Mouse (Mus musculus) lung, postnatal 0 days (tissue): Measurements from ENCODE around the gene Tnrc18. TPM values are rescaled to one million over a fixed set of nuclear protein-coding genes. Genes with fewer than 3 reads are reported as not detected.

Experiments used
- ATAC-seq: fragments of 200-750 bp; cut with Nextera tagmentation; 2 replicates; pipeline ENCODE4 v1.8.0; 2017; ENCODE audit warnings: moderate library complexity
- DNase-seq: peaks from one replicate; pipeline ENCODE4 v3.0.0-alpha.2; 2016; ENCODE audit warnings: low spot score
- H3K27ac ChIP-seq: fragments of 300-500 bp; sonication (generic); 2 replicates; pipeline ENCODE4 v1.5.1; 2014; ENCODE audit warnings: antibody characterized with exemption, mild to moderate bottlenecking, low read length, mixed read lengths
- H3K27me3 ChIP-seq: fragments of 300-500 bp; sonication (generic); replicated peaks from 2 replicates; pipeline ENCODE4 v1.6.1; 2014; ENCODE audit warnings: low read length, mixed read lengths; ENCODE audit not compliant: insufficient read depth
- H3K36me3 ChIP-seq: fragments of 300-500 bp; sonication (generic); 2 replicates; pipeline ENCODE4 v1.6.1; 2014; ENCODE audit warnings: low read length, mixed read lengths; ENCODE audit not compliant: insufficient read depth
- H3K4me1 ChIP-seq: fragments of 300-500 bp; sonication (generic); 2 replicates; pipeline ENCODE4 v1.6.1; 2014; ENCODE audit warnings: antibody characterized with exemption, low read depth, low read length, mixed read lengths; ENCODE audit not compliant: insufficient read depth
- H3K4me2 ChIP-seq: fragments of 300-500 bp; sonication (generic); replicated peaks from 2 replicates; pipeline ENCODE4 v1.6.1; 2014; ENCODE audit warnings: low read depth, mild to moderate bottlenecking, low read length, moderate library complexity, mixed read lengths
- H3K4me3 ChIP-seq: fragments of 300-500 bp; sonication (generic); 2 replicates; pipeline ENCODE4 v1.5.1; 2014; ENCODE audit warnings: low read depth, low read length
- H3K9ac ChIP-seq: fragments of 300-500 bp; sonication (generic); replicated peaks from 2 replicates; pipeline ENCODE4 v1.6.1; 2014; ENCODE audit warnings: low read depth, mild to moderate bottlenecking
- H3K9me3 ChIP-seq: fragments of 300-500 bp; sonication (generic); 2 replicates; pipeline ENCODE4 v1.6.1; 2016; ENCODE audit warnings: low read length, mixed read lengths
- CTCF ChIP-seq: IDR thresholded peaks from 2 replicates; pipeline ENCODE4 v1.5.1; 2016; ENCODE audit warnings: antibody characterized with exemption, mild to moderate bottlenecking
- EP300 ChIP-seq: IDR thresholded peaks from 2 replicates; pipeline ENCODE4 v1.6.1; 2016; ENCODE audit warnings: antibody characterized with exemption, mild to moderate bottlenecking, control low read depth
- WGBS: fragments of 180-500 bp; shearing (Covaris S2); extraction: QIAGEN DNeasy Blood & Tissue Kit; methylation state at CpG from one replicate; pipeline ENCODE4 v1.1.7; 2014; 5-methylcytosine and 5-hydroxymethylcytosine counted together
- polyA plus RNA-seq: library from polyadenylated mRNA; unstranded; fragments of >200 nt; fragmentation: Nextera tagmentation; extraction: Ambion mirVana; gene quantifications from 2 replicates; pipeline ENCODE4 v1.2.1, GENCODE M21; 2015

Gene Tnrc18
- polyA plus RNA-seq, 1 experiment from 2014 or later, result 16.6 TPM

GRCm38 (mm10) chr5:142713966-142714365 lies 103.5 kb downstream of the Tnrc18 start:
- Histone ChIP-seq H3K36me3 (no peaks in the 10 kb centered on the region), H3K9ac (no peak overlapping the region), H3K4me2 (no peak overlapping the region), H3K4me3 (no peak overlapping the region), H3K4me1 (no peaks in the 10 kb centered on the region), H3K27ac (no peak overlapping the region), H3K9me3 (no peaks in the 10 kb centered on the region), H3K27me3 (no peaks in the 10 kb centered on the region)
- ATAC-seq, result no peak
- DNase-seq, result no peak
- TF ChIP-seq EP300 (no peak), CTCF (no peak)
- 83% methylated on average over 10 of the region's 10 CpGs for WGBS

- Histone ChIP-seq H3K27me3 (no peaks in the 10 kb centered on the region), H3K27ac (no peak overlapping the region), H3K4me3 (no peak overlapping the region), H3K4me2 (no peak overlapping the region), H3K36me3 (no peaks in the 10 kb centered on the region), H3K9me3 (no peaks in the 10 kb centered on the region), H3K4me1 (no peaks in the 10 kb centered on the region), H3K9ac (no peak overlapping the region)
- 83% methylated on average over 5 of the region's 5 CpGs for WGBS
- peak; percentile 17; the same call in 1 of the 2 replicates for TF ChIP-seq CTCF
- TF ChIP-seq EP300, result no peak
- no peak for DNase-seq
- ATAC-seq, result no peak
These were observed 105.1 kb downstream of the Tnrc18 start for GRCm38 (mm10) chr5:142712373-142712772.

GRCm38 (mm10) chr5:142709436-142709835 lies 108.0 kb downstream of the Tnrc18 start:
- Histone ChIP-seq H3K36me3 (no peaks in the 10 kb centered on the region), H3K4me3 (no peak overlapping the region), H3K9me3 (no peaks in the 10 kb centered on the region), H3K4me1 (no peaks in the 10 kb centered on the region), H3K27ac (no peak overlapping the region), H3K27me3 (no peaks in the 10 kb centered on the region), H3K4me2 (no peak overlapping the region), H3K9ac (no peak overlapping the region)
- peak; percentile 33 for DNase-seq
- peak; percentile 56 for ATAC-seq
- TF ChIP-seq EP300 (no peak), CTCF (no peak)
- WGBS, result 45% methylated on average over 7 of the region's 7 CpGs

- Histone ChIP-seq H3K27ac (no peak overlapping the region), H3K36me3 (no peaks in the 10 kb centered on the region), H3K9me3 (no peaks in the 10 kb centered on the region), H3K4me1 (no peaks in the 10 kb centered on the region), H3K4me2 (no peak overlapping the region), H3K4me3 (no peak overlapping the region), H3K27me3 (no peaks in the 10 kb centered on the region), H3K9ac (no peak overlapping the region)
- no peak for TF ChIP-seq EP300
- no peak for TF ChIP-seq CTCF
- no peak for DNase-seq
- 91% methylated on average over 5 of the region's 5 CpGs for WGBS
- ATAC-seq, result no peak
These were observed 109.8 kb downstream of the Tnrc18 start for GRCm38 (mm10) chr5:142707709-142708108.

GRCm38 (mm10) chr5:142703569-142703968 lies 113.9 kb downstream of the Tnrc18 start:
- TF ChIP-seq EP300, result no peak
- TF ChIP-seq CTCF, result no peak
- no peak overlapping the region for H3K4me2 ChIP-seq
- H3K36me3 ChIP-seq, result no peaks in the 10 kb centered on the region
- H3K9ac ChIP-seq, result no peak overlapping the region
- ATAC-seq (no peak), DNase-seq (no peak)
- no peak overlapping the region for H3K4me3 ChIP-seq
- H3K4me1 ChIP-seq, result no peaks in the 10 kb centered on the region
- whole genome bisulfite sequencing, result 82% methylated on average over 10 of the region's 10 CpGs
- H3K9me3 ChIP-seq, result no peaks in the 10 kb centered on the region
- H3K27ac ChIP-seq, result no peak overlapping the region
- no peaks in the 10 kb centered on the region; the same call in 1 of the 2 replicates for H3K27me3 ChIP-seq

GRCm38 (mm10) chr5:142702511-142703138 lies 114.8 kb downstream of the Tnrc18 start:
- Histone ChIP-seq H3K4me1 (no peaks in the 10 kb centered on the region), H3K9ac (no peak overlapping the region), H3K27ac (no peak overlapping the region), H3K4me2 (peak overlapping the region; percentile 92), H3K4me3 (peak overlapping the region; percentile 44), H3K9me3 (no peaks in the 10 kb centered on the region), H3K27me3 (no peaks in the 10 kb centered on the region; the same call in 1 of the 2 replicates), H3K36me3 (no peaks in the 10 kb centered on the region)
- ATAC-seq (no peak), DNase-seq (no peak)
- 14% methylated on average over 18 of the region's 18 CpGs for WGBS
- no peak for TF ChIP-seq EP300
- TF ChIP-seq CTCF, result no peak
